Mouse (Mus musculus): ENCODE results near the gene Mettl23.

- TF ChIP-seq CTCF (IDR thresholded peaks at IDR 0.05; ENCODE audit: extremely low read depth, insufficient read depth, low read length), result no peak
- peak; percentile 18; the same call in 1 of the 2 replicates for TF ChIP-seq POLR2A (IDR thresholded peaks at IDR 0.05; ENCODE audit: extremely low read depth, insufficient read depth, low read length)
These were observed at the start of gene Mettl23, which contains the start of gene Jmjd6 for GRCm38 (mm10) chr11:116843261-116844233.

All from cortical plate, adult 2 months (tissue).